Mouse (Mus musculus) right cerebral cortex, postnatal 14 days (tissue): Measurements from ENCODE around the gene Fktn.
"Not testable (repeated sequence)": the region's sequence is repeated elsewhere in the genome, so short reads cannot be mapped to it uniquely, and the experiment has no call there.

Experiments used
- DNase-seq: peaks from one replicate; pipeline ENCODE4 v3.0.0; 2022

Gene Fktn

DNA sequence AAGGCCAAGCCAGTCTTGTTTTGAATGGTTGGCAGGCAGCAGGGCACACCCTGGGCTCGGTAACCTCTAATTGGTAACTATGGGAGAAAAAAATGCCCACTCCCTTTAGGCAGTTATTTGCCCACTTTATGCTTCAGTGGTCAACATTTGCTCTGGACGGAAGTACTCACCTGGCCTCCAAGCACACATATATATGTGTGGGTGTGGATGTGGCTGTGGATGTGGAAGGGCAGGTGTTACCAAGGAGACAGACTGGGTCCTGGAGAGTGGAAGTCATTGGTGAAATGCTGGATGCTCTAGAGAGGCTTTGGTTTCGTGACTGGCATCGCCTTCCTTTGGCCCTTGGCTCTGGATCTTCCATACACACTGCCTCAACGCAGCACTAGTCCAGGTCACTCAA lies 58.2 kb downstream of the Fktn start:
- no peak for DNase-seq

DNA sequence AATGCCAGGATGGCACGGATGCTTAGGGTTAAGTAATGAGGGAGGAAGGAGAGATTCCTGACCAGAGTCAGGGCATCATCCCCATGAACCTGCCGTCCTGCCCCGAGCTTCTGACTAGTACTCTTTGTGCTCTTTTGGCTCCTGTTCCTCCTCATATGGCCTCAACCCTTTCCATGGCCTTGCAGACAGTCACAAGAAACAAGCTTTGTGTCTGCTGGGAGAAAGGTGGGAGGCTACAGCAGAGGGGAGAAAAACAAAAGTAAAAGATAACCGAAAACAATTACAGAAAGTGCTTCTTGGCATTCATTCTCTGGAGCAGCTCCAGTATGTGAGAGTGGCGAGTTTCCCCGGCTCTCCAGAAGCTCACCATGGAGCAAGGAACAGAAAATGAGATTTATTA lies 60.1 kb downstream of the Fktn start:
- no peak for DNase-seq

DNA sequence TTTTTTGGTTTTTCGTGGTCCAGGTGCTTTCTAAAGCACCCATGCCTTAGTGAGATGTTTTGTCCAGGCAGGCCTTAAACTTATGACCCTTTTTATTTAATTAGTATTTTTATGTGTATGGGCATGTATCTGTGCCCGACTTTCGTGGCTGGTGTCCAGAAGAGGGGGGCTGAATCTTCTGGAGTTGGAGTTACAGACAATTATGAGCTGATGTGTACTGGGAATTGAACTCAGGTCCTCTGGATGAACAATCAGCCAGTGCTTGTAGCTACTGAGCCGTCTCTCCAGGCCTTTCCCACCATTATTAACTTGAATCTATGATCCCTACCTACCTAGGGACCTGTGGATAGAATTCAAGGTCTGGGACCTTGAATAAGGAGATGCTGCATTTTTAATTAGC lies 67.6 kb downstream of the Fktn start:
- no peak for DNase-seq

GRCm38 (mm10) chr4:53782216-53783070 lies 68.6 kb downstream of the Fktn start:
- no peak for DNase-seq

DNA sequence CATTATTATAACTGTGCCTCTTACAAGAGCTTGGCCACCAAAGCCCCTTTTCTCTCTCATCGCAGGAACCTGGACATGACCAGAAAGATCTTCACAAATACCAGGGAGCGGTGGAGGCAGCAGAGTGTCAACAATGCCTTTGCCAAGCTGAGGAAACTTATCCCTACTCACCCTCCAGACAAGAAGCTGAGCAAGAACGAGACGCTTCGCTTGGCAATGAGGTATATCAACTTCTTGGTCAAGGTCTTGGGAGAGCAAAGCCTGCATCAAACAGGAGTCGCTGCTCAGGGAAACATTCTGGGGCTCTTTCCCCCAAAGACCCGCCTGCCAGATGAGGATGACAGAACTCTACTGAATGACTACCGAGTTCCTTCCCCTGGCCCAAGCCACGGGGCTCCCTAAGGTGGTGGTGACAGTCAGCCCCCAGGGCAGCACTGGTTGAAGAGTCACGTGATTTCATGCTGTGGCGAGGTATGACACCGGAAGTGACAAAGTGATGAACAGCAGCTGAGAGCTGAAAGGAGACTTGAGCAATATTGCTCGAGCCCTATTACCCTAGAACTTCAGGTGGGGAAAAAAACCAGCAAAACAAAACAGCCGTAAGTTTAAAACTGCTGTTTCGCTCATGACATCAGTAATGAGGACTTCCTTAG lies 72.1 kb downstream of the Fktn start:
- no peak for DNase-seq

DNA sequence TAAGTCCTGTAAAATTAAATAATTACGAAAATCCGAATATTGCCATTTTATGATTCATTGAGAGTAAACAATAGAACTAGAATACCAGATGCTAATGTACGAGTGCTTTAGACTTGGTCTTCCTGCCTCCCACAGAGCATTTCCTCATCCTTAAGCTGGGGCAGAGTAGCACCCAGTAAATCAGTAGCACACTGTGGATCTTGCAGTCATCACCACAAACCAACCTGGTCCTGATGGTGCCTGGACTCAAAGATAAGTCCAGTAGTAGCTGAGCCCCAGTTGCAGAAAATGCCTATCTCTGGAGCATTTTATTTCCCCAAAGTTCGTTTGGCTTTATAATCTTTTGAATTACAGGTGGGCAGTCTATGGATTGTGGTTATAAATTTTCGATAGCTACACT lies 73.1 kb downstream of the Fktn start:
- no peak for DNase-seq

DNA sequence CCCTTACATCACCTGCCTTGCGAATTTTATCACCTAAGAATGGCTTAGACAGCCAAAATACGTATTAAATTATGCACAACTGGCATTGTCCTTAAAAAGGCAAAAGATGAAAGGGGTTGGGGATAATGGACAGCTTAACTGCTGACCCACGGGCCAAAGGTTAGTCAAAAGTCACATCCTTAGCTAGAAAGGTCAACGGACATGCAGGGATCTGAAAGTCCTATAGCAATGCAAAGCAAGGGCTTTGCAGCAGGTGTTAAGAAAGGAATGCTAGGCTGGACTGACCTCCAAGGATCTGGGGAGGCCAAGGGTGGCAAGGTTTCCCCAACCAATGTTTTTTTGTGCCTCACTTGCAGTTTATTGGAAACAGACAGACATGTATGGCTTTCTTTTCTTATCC lies 75.5 kb downstream of the Fktn start:
- no peak for DNase-seq

DNA sequence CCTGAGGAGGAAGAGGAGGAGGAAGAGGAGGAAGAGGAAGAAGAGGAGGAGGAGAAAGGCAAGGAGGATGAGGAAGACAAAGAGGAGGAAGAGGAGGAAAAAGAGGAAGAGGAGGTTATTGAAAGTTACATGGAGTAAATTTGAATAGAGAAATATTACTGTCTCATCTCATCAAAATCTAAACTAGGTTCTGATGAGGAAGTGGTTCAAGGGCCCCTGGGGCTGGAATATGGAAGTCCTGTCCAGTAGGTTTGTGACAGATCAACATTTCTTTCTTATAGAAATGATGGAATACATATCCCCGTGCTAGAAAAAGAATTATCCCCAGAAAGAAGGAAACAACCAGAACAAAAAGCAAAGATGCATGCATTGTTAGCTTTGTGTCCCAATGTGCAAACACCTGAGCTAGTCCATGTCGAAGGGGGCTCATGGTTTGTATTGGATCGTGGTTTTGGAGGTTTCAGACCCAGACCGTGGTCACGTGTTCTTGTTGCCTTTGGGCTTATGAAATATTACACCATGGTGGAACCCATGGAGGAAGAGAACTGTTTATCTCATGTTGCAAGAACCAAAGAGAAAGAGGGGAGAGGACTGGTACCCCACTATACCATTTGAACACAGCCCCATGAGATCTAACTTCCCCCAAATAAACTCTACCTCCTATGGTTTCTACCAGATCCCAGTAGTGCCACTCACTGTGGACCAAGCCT lies 80.6 kb downstream of the Fktn start:
- DNase-seq: no peak

DNA sequence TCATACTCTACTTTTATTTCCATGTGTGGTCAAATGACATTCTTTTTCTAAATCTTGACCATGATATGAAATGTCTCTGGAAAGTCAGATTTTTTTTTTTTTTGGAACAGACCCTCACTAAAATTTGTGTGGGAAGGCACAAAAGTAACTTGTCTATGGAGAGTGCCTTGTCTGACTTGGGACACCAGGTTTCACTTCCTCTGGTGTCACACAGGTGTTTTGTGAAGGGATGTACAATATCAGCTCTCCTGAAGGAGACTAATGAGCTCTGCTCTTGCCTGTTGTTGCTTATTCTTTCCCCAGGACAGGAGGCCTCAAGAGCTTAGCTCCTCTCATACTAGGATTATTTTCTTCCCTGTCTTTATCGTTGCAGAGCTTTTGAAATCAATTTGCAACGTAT lies 81.3 kb downstream of the Fktn start:
- no peak for DNase-seq

DNA sequence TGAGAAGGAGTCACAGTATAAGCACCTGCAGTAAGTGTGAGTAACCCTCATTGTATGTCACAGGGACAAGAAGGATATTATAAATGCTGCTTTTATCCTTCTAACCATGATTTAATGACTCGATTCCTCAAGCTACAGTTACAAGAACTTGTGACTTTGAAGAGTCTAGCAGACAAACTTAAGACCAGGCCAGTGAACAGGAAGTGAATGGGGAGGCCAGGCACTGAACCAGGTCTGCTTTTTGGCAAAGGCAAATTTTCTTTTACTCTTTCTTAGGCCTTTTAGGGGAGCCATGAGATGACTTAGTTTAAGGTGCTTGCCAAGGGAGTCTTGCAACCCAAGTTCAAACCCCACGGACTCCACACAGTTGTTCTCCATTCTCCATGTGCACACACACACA lies 81.9 kb downstream of the Fktn start:
- DNase-seq: no peak

- DNase-seq: no peak
These were observed 83.3 kb downstream of the Fktn start for GRCm38 (mm10) chr4:53796865-53797772.

- DNase-seq: no peak
These were observed 85.3 kb downstream of the Fktn start for GRCm38 (mm10) chr4:53798896-53799676.

DNA sequence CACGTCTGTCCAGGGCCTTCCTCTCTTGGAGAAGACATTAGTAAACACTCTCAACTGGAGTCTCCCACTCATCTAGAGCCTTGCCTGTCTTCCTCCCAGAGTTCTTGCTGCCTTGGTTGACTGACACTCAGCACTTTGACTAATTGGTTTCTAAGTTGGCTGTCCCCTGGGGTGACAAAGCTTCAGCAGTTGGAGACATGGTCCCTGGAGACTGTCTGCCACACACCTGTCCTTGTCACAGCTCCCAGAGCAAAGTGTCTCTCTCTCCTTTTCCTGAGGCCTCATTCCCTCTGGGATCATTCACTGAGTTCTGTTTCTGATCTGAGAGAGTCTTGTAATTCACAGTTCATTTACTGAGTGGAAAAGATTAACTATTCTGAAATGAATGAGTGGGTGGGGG lies 86.0 kb downstream of the Fktn start:
- DNase-seq: no peak

GRCm38 (mm10) chr4:53803674-53804073 lies 89.9 kb downstream of the Fktn start:
- not testable (repeated sequence) for DNase-seq

DNA sequence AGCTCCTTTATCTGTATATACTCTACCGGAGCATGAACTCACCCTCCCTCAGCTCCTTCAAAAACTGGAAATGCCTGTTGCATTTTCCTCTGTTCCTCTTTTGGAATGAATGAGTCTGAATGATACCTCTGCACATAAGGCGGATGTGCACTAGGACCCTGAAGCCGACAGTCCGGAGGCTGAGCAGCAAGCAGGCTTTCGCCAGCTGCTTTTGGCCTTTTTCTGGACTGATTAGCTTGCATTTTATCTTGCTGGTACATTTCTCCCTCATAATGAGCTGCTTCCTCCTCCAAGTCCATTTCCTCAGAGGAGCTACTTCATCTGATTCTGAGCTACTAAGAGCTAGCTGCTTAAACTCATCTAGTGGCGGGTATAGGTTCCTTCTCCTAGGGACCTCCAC lies 92.6 kb downstream of the Fktn start:
- not testable (repeated sequence) for DNase-seq

DNA sequence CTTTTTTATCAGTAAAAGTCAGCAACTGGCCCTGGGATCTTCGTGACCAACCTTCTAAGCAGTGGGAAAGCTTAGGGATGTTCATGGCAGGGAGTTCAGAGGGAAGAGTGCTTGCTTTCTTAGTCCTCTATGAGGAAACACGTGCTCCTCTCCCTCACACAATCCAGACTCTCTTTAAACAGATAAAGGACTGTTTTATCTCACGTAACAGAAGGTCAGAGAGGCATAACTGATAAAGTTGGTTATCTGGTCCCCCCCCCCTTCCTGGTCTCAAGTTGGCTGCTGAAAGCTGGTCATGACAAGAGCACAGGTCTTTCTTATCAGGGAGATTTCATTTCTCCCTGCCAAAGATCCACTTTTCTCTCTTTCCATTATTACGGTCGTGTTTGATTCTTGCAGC lies 104.5 kb downstream of the Fktn start:
- DNase-seq: no peak

GRCm38 (mm10) chr4:53823697-53824096 lies 109.9 kb downstream of the Fktn start:
- DNase-seq: no peak

GRCm38 (mm10) chr4:53824831-53825230 lies 111.0 kb downstream of the Fktn start:
- no peak for DNase-seq

DNA sequence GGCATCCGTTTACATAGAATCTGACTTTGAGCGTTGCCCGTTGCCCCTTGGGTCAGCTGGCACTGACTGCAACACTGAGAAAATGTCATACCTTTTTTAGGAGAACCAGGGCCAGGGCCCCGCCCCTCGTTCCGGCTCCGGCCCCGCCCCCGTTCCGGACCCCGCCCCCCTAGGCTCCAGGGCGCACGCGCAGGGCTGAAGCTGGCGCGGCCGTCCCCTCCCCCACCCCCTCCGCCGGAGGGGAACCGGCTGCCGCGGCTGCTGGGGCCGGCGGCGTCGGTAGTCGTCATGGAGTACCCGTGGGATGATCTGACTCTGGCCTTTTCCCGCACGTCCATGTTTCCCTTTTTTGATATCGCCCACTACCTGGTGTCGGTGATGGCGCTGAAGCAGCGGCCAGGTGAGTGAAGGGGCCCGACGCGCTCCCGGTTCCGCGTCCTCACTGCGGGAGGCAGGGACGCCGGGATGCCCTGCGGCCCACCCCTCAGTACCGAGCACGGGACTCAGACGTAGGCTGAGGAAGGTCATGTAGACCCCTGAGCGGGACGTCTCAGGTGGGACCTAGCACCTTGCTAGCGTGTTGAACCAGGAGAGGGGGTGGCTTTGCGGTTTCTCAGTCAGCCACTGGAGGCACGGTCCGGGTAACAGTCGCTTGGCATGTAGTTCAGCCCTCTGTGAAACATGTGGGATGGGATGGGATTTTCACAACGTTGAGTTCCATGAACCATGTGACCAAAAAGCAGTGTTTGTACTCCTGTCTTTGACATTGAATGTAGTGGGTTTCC lies 112.2 kb downstream of the Fktn start, which contains the start of gene Tmem38b:
TSS of gene Tmem38b (plus strand) at position 225 of the 785 bp plus-strand sequence.
- DNase-seq: peak; percentile 79

- DNase-seq: no peak
These were observed 112.9 kb downstream of the Fktn start for GRCm38 (mm10) chr4:53826641-53827248.
